Mouse (Mus musculus) Patski (cell line): ENCODE measurements around the gene Pfdn6. TPM values are rescaled to one million over a fixed set of nuclear protein-coding genes. Genes with fewer than 3 reads are reported as not detected.

Experiments
- ATAC-seq: fragments of 100-300 bp; one replicate; pipeline ENCODE4 v1.8.0; 2021
- CTCF ChIA-PET: fragments of 350-600 bp; sonication (Branson Sonifier 250); formaldehyde crosslinking; loops from one replicate; lab custom pipeline; 2022; ENCODE audit warnings: inconsistent platforms; lab: Charles Lee
- POLR2A ChIA-PET: fragments of 350-600 bp; sonication (Branson Sonifier 250); formaldehyde crosslinking; loops from one replicate; lab custom pipeline; 2022; ENCODE audit warnings: antibody characterized with exemption, inconsistent platforms; lab: Charles Lee
- DNase-seq: peaks from one replicate; pipeline ENCODE4 v3.0.0-alpha.2; 2011; ENCODE audit warnings: low read depth, low spot score
- H3K27me3 ChIP-seq: fragments of 371-371 bp; one replicate; pipeline ENCODE4 v1.5.1; 2021
- CTCF ChIP-seq: fragments of 100-300 bp; IDR thresholded peaks from one replicate; pipeline ENCODE4 v1.5.1; 2021
- in situ Hi-C: fragments of 300-500 bp; cut with MboI; formaldehyde crosslinking; loops from 3 replicates; pipeline ENCODE4 v1.11.1; 2018; ENCODE audit warnings: low pct_unique_long_range_greater_than_20kb, mixed read lengths
- polyA plus RNA-seq: library from polyadenylated mRNA; unstranded; gene quantifications from one replicate; pipeline ENCODE4 v1.2.3, GENCODE M21; 2021

Pfdn6 gene
- polyA plus RNA-seq, 1 experiment from 2014 or later = 115 TPM

GRCm38 (mm10) chr17:33935422-33936055 lies 4.6 kb downstream of the Pfdn6 start:
- DNase-seq = no peak
- CTCF ChIA-PET = no interaction called here
- POLR2A ChIA-PET = no interaction called here
- no peaks in the 10 kb centered on the region for H3K27me3 ChIP-seq
- no peak for ATAC-seq
- no peak for TF ChIP-seq CTCF
- in situ Hi-C loops = no loop called here

DNA sequence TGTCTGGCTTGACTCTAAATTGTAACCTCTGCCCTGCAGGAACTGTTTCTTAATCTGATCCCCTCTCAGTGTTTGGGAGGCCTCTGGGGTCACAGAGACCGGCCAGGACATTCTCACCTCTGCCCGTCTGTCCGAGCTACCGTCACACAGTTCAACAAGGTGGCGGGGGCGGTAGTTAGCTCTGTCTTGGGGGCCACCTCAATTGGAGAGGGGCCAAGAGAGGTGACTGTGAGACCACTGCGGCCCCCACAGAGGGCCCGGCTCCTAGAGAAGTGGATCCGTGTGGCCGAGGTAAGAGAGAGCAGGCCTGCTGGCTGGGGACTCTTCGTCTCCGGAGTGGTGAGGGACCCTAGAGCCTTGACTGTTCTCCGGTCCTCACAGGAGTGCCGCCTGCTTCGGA lies 7.2 kb downstream of the Pfdn6 start:
- no peaks in the 10 kb centered on the region for H3K27me3 ChIP-seq
- in situ Hi-C loops = no loop called here
- ATAC-seq (no peak), DNase-seq (no peak)
- POLR2A ChIA-PET = no interaction called here
- TF ChIP-seq CTCF = no peak
- CTCF ChIA-PET = no interaction called here

- in situ Hi-C loops = no loop called here
- CTCF ChIA-PET = no interaction called here
- H3K27me3 ChIP-seq = no peaks in the 10 kb centered on the region
- DNase-seq (no peak), ATAC-seq (no peak)
- POLR2A ChIA-PET = no interaction called here
- no peak for TF ChIP-seq CTCF
Measured at GRCm38 (mm10) chr17:33932448-33932847, 7.7 kb downstream of the Pfdn6 start.

DNA sequence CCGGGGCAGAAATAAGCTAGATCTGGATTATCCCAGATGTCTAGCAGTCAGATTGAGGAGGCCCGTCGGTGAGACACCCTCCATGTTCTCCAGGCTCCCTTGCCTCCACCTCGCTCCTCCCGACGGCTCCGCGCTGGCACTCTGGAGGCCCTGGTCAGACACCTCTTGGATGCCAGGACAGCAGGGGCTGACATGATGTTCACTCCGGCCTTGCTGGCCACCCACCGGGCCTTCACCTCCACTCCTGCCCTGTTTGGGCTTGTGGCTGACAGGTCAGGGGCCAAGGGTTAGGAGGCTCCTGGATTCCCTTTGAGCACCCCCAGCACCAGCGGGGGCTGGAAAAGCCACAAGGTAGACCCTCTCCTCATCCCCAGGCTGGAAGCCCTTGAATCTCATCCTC lies 8.2 kb downstream of the Pfdn6 start:
- H3K27me3 ChIP-seq = no peaks in the 10 kb centered on the region
- DNase-seq (no peak), ATAC-seq (no peak)
- CTCF ChIA-PET = no interaction called here
- no peak for TF ChIP-seq CTCF
- in situ Hi-C loops = no loop called here
- POLR2A ChIA-PET = interaction anchor here (0.9 kb wide), 1 partner anchor 92 kb away, joined by 4 read pairs; no protein-coding TSS in a partner anchor

- POLR2A ChIA-PET = interaction anchor here (0.8 to 1.6 kb wide), 4 partner anchors 9 to 92 kb away, joined by 3 to 8 read pairs (median 4); partner anchors contain the start of gene Wdr46
- ATAC-seq = no peak
- in situ Hi-C loops = no loop called here
- H3K27me3 ChIP-seq = no peaks in the 10 kb centered on the region
- no peak for DNase-seq
- CTCF ChIA-PET = interaction anchor here (1.5 kb wide), 1 partner anchor 9 kb away, joined by 5 read pairs; the partner anchor contains the start of genes Pfdn6 and Wdr46
- TF ChIP-seq CTCF = no peak
Measured at GRCm38 (mm10) chr17:33931159-33931866, 8.8 kb downstream of the Pfdn6 start.

- in situ Hi-C loops = no loop called here
- no peak for DNase-seq
- TF ChIP-seq CTCF = no peak
- CTCF ChIA-PET = interaction anchor here (1.5 kb wide), 1 partner anchor 10 kb away, joined by 5 read pairs; the partner anchor contains the start of genes Pfdn6 and Wdr46
- POLR2A ChIA-PET = interaction anchor here (0.6 to 1.6 kb wide), 6 partner anchors 9 to 93 kb away, joined by 3 to 8 read pairs (median 4); partner anchors contain the start of gene Wdr46
- peak; percentile 44 for ATAC-seq
- H3K27me3 ChIP-seq = no peaks in the 10 kb centered on the region
Measured at GRCm38 (mm10) chr17:33930280-33931158, 9.6 kb downstream of the Pfdn6 start.

DNA sequence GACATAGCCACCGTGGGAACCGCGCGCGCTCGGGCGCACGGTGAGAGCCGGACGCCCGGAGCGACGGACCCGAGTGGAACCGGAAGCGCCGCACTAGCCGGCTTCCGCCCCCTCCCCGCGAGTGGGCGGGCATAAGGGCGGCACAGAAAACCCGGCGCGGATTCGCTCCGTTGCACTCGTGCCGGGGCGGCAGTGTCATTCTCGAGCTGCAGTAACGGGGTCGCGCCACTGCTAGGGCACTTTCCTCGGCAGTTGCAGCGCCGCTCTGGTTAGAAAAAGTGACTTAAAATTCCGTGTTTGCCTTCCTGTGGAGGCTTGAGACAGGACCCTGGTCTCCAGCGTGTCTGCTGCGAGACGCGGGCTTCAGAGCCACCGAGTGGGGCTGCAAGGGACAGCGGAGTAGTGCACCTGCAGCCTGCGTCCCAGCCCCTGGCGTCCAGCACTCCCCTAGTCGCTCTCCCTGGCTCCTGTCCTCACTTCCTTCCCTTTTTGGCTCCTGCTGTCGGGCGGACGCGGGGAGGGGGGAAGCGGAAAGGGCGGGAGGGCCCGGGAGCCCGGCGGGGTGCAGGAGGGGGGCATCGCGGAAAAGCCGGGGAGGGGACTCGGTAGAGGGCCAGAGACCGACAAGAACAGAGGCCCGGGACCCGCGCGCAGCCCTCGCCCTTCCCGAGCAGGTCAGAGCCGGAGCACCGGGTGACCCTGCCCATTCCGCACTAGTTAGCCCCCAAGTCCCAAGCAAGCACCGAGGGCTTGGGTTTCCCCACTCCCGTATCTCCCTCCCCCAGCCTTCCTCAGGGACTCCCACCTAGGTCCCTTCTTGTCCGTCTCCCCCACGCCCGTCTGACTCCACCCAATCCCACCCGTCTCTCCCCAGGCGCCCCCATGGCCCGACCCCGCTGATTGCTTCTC lies 10.5 kb downstream of the Pfdn6 start, which contains the start of gene Rgl2:
Gene Rgl2 (plus strand): TSS at position 173 of the 909 bp plus-strand sequence.
- ATAC-seq (peak; percentile 36), DNase-seq (no peak)
- H3K27me3 ChIP-seq = no peaks in the 10 kb centered on the region
- POLR2A ChIA-PET = interaction anchor here (0.6 to 1.6 kb wide), 4 partner anchors 15 to 25 kb away, joined by 3 to 5 read pairs (median 3); no protein-coding TSS in a partner anchor
- TF ChIP-seq CTCF = no peak
- CTCF ChIA-PET = no interaction called here
- in situ Hi-C loops = no loop called here

- ATAC-seq = no peak
- POLR2A ChIA-PET = no interaction called here
- in situ Hi-C loops = no loop called here
- CTCF ChIA-PET = interaction anchor here (0.9 kb wide), 1 partner anchor 30 kb away, joined by 3 read pairs; no protein-coding TSS in a partner anchor
- no peak for DNase-seq
- TF ChIP-seq CTCF = no peak
- no peaks in the 10 kb centered on the region for H3K27me3 ChIP-seq
Measured at GRCm38 (mm10) chr17:33928251-33928947, 11.7 kb downstream of the Pfdn6 start.
